Mouse (Mus musculus): ENCODE measurements around the gene Sumo3. TPM values are rescaled to one million over a fixed set of nuclear protein-coding genes. Genes with fewer than 3 reads are reported as not detected.

Gene Sumo3
- polyA plus RNA-seq, 2 experiments: 82.5 to 109 TPM

DNA sequence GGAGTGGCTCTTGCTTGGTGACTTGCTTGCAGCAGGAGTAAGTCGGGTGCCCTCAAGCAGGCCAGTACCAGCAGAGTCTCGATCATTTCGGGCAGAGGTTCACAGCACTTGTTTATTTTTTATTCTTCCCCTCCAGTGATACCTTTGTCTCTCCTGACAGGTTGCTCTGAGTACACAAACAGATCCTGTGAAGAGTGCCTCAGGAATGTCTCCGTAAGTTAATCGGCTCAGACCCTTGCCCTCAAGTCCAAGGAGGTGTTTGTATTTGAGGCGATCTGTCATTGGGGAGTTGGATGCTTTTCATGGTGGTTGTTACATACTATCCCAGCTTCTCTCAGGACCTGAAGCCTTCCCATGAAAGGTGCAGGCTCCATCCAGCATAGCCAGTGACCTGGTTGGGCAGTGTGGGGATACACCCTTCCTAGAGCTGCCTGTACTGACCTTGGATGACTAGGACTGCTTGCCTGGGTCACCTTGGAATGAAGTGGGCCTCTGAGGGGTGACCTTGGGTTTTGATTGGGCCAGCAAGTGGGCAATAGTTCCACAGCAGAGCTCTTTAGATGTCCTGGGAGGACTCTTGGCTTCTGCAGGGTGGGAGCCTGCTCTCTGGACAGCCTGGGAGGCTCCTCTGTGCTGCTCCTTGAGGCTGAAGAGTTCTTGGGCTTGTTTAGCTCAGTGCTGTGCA is 18.7 kb upstream of the Sumo3 start:
- Histone ChIP-seq H3K27ac (no peak overlapping the region), H3K9ac (replicated peaks) (no peak overlapping the region), H3K27me3 (ENCODE audit: control insufficient read depth, insufficient read depth, low read length) (no peaks in the 10 kb centered on the region), H3K4me1 (replicated peaks; ENCODE audit: control insufficient read depth in 2 of 2, insufficient read depth in 2 of 2, low read length in 1 of 2) (peaks cover 14 to 40% of the 10 kb centered on the region in 2 experiments), H3K4me3 (ENCODE audit: insufficient read depth in 1 of 2, low read depth in 2 of 2, low read length in 2 of 2) (no peak overlapping the region), H3K4me2 (ENCODE audit: low read depth) (no peak overlapping the region), H3K36me3 (replicated peaks; ENCODE audit: control insufficient read depth, insufficient read depth, low read depth) (peaks cover 3% of the 10 kb centered on the region; the same call in 1 of the 2 replicates), H3K9me3 (ENCODE audit: control insufficient read depth, low read length) (no peaks in the 10 kb centered on the region)
- ATAC-seq (ENCODE audit: insufficient read depth) (no peak), DNase-seq (ENCODE audit: low read depth in 3 of 3, low spot score in 3 of 3) (no peak)
- no peak for TF ChIP-seq EP300 (IDR thresholded peaks at IDR 0.05; ENCODE audit: low read depth)
- TF ChIP-seq CTCF (IDR thresholded peaks at IDR 0.05; ENCODE audit: low read depth): no peak
- WGBS (ENCODE audit: insufficient replicate concordance): 87% methylated on average over 6 of the region's 6 CpGs

DNA sequence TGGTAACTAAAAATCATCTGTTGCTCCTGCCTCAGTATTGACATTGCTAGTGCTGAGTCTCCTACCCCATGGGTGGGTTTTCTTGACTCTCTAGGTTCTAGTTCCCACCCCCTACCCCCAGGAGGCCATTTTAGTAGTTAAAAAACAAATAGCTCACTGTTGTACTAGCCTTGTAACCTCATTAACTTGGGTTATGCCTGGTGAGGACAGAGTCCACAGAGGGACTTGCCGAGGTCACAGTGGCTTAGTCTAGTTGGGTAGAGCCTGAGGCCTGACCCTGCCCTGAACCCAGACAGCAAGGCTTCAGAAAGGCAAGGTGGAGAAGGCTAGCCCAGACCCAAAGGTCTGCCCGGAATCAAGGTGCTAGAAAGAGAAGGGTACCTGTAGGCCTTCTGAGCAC is 17.9 kb upstream of the Sumo3 start:
- 80% methylated on average over 2 of the region's 2 CpGs for WGBS (ENCODE audit: insufficient replicate concordance)
- DNase-seq (ENCODE audit: low read depth in 3 of 3, low spot score in 3 of 3) (no peak), ATAC-seq (ENCODE audit: insufficient read depth) (no peak)
- Histone ChIP-seq H3K4me2 (ENCODE audit: low read depth) (no peak overlapping the region), H3K4me1 (replicated peaks; ENCODE audit: control insufficient read depth in 2 of 2, insufficient read depth in 2 of 2, low read length in 1 of 2) (peaks cover 7 to 31% of the 10 kb centered on the region in 2 experiments), H3K27me3 (ENCODE audit: control insufficient read depth, insufficient read depth, low read length) (no peaks in the 10 kb centered on the region), H3K36me3 (replicated peaks; ENCODE audit: control insufficient read depth, insufficient read depth, low read depth) (peaks cover 3% of the 10 kb centered on the region; the same call in 1 of the 2 replicates), H3K4me3 (ENCODE audit: insufficient read depth in 1 of 2, low read depth in 2 of 2, low read length in 2 of 2) (no peak overlapping the region), H3K9me3 (ENCODE audit: control insufficient read depth, low read length) (no peaks in the 10 kb centered on the region), H3K9ac (replicated peaks) (no peak overlapping the region), H3K27ac (no peak overlapping the region)
- TF ChIP-seq CTCF (IDR thresholded peaks at IDR 0.05; ENCODE audit: low read depth) (no peak), EP300 (IDR thresholded peaks at IDR 0.05; ENCODE audit: low read depth) (no peak)

DNA sequence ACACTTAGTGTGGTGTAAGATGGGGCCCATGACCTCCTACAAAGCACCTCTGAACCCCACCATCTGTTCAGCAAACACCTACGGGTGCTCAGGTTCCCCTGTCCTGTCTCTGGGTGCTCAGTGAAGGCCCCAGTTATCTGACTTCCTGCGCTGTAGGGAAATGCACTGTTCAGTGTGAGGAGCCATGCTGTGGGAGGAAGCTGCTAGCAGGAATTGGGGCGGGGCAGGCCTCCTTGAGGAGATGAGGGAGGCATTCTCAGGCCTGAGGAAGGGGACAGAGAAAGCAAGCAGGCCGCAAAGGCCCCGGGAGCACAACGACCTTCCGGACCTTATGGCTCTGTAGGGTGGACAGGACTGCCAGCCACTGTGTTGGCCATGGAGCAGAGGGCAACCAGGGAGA is 16.8 kb upstream of the Sumo3 start:
- DNase-seq (ENCODE audit: low read depth in 3 of 3, low spot score in 3 of 3): no peak
- H3K27ac ChIP-seq: no peak overlapping the region
- H3K36me3 ChIP-seq (replicated peaks; ENCODE audit: control insufficient read depth, insufficient read depth, low read depth): peaks cover 8% of the 10 kb centered on the region
- H3K4me3 ChIP-seq (ENCODE audit: insufficient read depth in 1 of 2, low read depth in 2 of 2, low read length in 2 of 2): no peak overlapping the region
- no peak overlapping the region for H3K9ac ChIP-seq (replicated peaks)
- no peaks in the 10 kb centered on the region for H3K27me3 ChIP-seq (ENCODE audit: control insufficient read depth, insufficient read depth, low read length)
- no peak overlapping the region for H3K4me2 ChIP-seq (ENCODE audit: low read depth)
- WGBS (ENCODE audit: insufficient replicate concordance): 21% methylated on average over 7 of the region's 7 CpGs
- no peak for ATAC-seq (ENCODE audit: insufficient read depth)
- TF ChIP-seq CTCF (IDR thresholded peaks at IDR 0.05; ENCODE audit: low read depth) (no peak), EP300 (IDR thresholded peaks at IDR 0.05; ENCODE audit: low read depth) (no peak)
- H3K9me3 ChIP-seq (ENCODE audit: control insufficient read depth, low read length): no peaks in the 10 kb centered on the region
- peaks cover 7 to 21% of the 10 kb centered on the region in 2 experiments for H3K4me1 ChIP-seq (replicated peaks; ENCODE audit: control insufficient read depth in 2 of 2, insufficient read depth in 2 of 2, low read length in 1 of 2)

DNA sequence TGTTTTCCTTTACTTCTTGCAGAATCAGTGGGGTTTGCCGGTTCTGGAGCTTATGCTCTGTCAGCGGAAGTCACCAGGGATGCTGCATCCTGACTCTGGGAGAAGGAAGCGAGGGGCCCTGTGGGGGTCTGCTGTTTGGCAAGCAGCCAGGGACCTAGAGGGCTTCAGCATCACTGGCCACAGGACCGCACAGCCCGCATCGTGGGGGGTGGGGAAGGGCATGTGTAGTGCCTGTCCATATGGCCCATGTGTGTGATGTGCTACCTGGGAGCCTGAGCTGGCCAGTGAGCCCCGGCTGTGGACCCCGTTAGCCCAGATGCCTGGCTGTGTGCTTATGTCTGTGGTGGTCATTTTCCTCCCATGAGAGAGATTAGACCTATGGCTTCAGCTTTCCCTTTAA is 16.1 kb upstream of the Sumo3 start:
- TF ChIP-seq EP300 (IDR thresholded peaks at IDR 0.05; ENCODE audit: low read depth): no peak
- no peak for TF ChIP-seq CTCF (IDR thresholded peaks at IDR 0.05; ENCODE audit: low read depth)
- H3K27ac ChIP-seq: no peak overlapping the region; the same call in 1 of the 2 replicates
- H3K4me2 ChIP-seq (ENCODE audit: low read depth): no peak overlapping the region
- WGBS (ENCODE audit: insufficient replicate concordance): 73% methylated on average over 8 of the region's 8 CpGs
- H3K9me3 ChIP-seq (ENCODE audit: control insufficient read depth, low read length): no peaks in the 10 kb centered on the region
- peaks cover 14% of the 10 kb centered on the region for H3K36me3 ChIP-seq (replicated peaks; ENCODE audit: control insufficient read depth, insufficient read depth, low read depth)
- H3K9ac ChIP-seq (replicated peaks): no peak overlapping the region
- ATAC-seq (ENCODE audit: insufficient read depth) (no peak), DNase-seq (ENCODE audit: low read depth in 3 of 3, low spot score in 3 of 3) (no peak)
- no peak overlapping the region for H3K4me3 ChIP-seq (ENCODE audit: insufficient read depth in 1 of 2, low read depth in 2 of 2, low read length in 2 of 2)
- peaks cover 7 to 20% of the 10 kb centered on the region in 2 experiments for H3K4me1 ChIP-seq (replicated peaks; ENCODE audit: control insufficient read depth in 2 of 2, insufficient read depth in 2 of 2, low read length in 1 of 2)
- no peaks in the 10 kb centered on the region for H3K27me3 ChIP-seq (ENCODE audit: control insufficient read depth, insufficient read depth, low read length)

DNA sequence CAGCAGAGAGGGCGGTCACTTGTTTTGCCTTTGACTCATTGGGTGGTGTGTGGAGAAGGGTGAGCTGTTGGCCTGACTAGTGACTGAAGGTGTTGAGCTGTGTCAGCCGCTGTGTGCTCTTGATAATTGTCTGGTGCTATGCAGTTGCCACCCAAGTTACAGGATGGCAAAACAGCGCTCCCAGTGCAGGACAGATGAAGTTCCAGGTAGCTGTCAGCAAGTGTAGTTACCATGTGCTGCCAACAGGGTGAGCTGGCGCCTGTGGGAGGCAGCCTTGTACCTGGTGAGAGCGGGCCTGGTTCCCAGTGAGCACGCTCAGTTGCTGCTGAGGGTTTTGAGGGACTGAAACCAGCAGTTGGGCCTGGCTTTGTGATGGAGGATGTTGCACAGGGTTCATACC is 15.1 kb upstream of the Sumo3 start:
- H3K9ac ChIP-seq (replicated peaks): no peak overlapping the region
- peak; percentile 58 to 74 (median 65) for DNase-seq (ENCODE audit: low read depth in 3 of 3, low spot score in 3 of 3)
- H3K27me3 ChIP-seq (ENCODE audit: control insufficient read depth, insufficient read depth, low read length): no peaks in the 10 kb centered on the region
- peak overlapping the region; percentile 43 for H3K27ac ChIP-seq
- ATAC-seq (ENCODE audit: insufficient read depth): peak; percentile 86
- H3K4me2 ChIP-seq (ENCODE audit: low read depth): no peak overlapping the region
- peaks cover 16% of the 10 kb centered on the region for H3K36me3 ChIP-seq (replicated peaks; ENCODE audit: control insufficient read depth, insufficient read depth, low read depth)
- WGBS (ENCODE audit: insufficient replicate concordance): 28% methylated on average over 6 of the region's 6 CpGs
- no peaks in the 10 kb centered on the region for H3K9me3 ChIP-seq (ENCODE audit: control insufficient read depth, low read length)
- 0 out of 2 replicates have a peak, but pooled peaks have one; percentile 13 for TF ChIP-seq EP300 (IDR thresholded peaks at IDR 0.05; ENCODE audit: low read depth)
- TF ChIP-seq CTCF (IDR thresholded peaks at IDR 0.05; ENCODE audit: low read depth): peak; percentile 99
- H3K4me3 ChIP-seq (ENCODE audit: insufficient read depth in 1 of 2, low read depth in 2 of 2, low read length in 2 of 2): no peak overlapping the region
- H3K4me1 ChIP-seq (replicated peaks; ENCODE audit: control insufficient read depth in 2 of 2, insufficient read depth in 2 of 2, low read length in 1 of 2): peaks cover 7 to 20% of the 10 kb centered on the region in 2 experiments

Measured in liver, embryonic 14.5 days (tissue).